Mouse (Mus musculus): ENCODE data around the gene Rfpl4.

- TF ChIP-seq CHD2 (IDR thresholded peaks at IDR 0.05; ENCODE audit: low read depth, low read length) (no peak), HCFC1 (IDR thresholded peaks at IDR 0.05; ENCODE audit: borderline replicate concordance, insufficient read depth, low read length) (no peak)
These were observed 14.2 kb downstream of the Rfpl4 start for GRCm38 (mm10) chr7:5102564-5102963.

Measured in ES-E14 (cell line).